Mouse (Mus musculus) heart, postnatal 0 days (tissue): ENCODE data around the gene Pnliprp2.

Experiments used
- CTCF ChIP-seq: IDR thresholded peaks from 2 replicates; pipeline ENCODE4 v1.5.1; 2016; ENCODE audit warnings: antibody characterized with exemption, control low read depth, low read depth
- EP300 ChIP-seq: IDR thresholded peaks from 2 replicates; pipeline ENCODE4 v1.6.1; 2016; ENCODE audit warnings: antibody characterized with exemption, low read depth

DNA sequence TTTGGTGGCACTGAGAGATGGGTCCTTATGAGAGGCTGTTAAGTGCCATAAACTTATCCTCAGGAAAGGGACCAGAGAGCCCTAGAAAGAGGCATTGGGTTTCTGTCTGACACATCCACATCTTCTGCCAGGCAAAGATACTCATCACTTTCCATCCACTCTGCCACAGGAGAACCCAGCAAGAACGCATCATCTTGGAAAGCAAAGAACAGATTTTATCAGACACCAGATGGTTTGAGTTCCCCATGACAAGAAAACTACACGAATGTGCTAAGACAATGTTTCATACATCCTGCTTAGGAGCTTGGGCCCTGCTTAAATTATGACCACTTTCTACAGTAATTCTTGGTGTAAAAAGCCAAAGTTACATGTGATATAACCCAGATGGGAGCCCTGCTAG is 8.7 kb upstream of the Pnliprp2 start:
- TF ChIP-seq CTCF = no peak
- no peak for TF ChIP-seq EP300
